22 mouse cellular contexts compared by ENCODE assay signal in the genomic region with DNA sequence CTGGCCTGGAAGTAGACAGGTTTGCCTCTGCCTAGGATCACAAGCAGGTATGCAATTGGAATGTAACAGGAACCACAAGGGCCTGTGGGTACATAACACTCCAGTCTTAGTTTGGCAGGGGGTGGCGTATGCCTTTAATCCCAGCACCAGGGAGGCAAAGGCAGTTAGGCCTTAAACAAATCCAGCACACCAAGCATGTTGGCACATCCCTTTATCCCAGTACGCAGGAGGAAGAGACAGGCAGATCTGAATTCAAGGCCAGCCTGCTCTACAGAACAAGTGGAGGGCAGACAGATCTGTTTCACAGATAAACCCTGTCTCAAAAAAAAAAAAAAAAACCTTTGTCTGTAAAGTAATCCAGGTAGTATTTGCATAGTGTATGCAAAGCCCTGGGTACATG. TPM values are rescaled to one million over a fixed set of nuclear protein-coding genes. Genes with fewer than 3 reads are reported as not detected.
DNase-seq lines count a peak whose midpoint lies in the region; ATAC-seq lines count a peak whose summit lies in the region.
"Had no signal": no experiment of that assay in that cellular context is flagged by ENCODE, and none has a peak within 500 bp of the region (broad histone marks: within the 10 kb centered on the region; RNA-seq: fewer than 3 reads in every experiment).

No protein-coding gene starts in this region.

- peaks cover 51% of the 10 kb centered on the region for H3K36me3 ChIP-seq in embryonic facial prominence, embryonic 13.5 days
- peaks cover 71% of the 10 kb centered on the region for H3K36me3 ChIP-seq in embryonic facial prominence, embryonic 10.5 days (replicated peaks)
- peaks cover 58% of the 10 kb centered on the region for H3K36me3 ChIP-seq in midbrain, embryonic 13.5 days
- peaks cover 74% of the 10 kb centered on the region for H3K36me3 ChIP-seq in midbrain, embryonic 10.5 days

- no peak overlapping the region for H3K27ac ChIP-seq in embryonic facial prominence, embryonic 13.5 days
- H3K27ac ChIP-seq in embryonic facial prominence, embryonic 10.5 days (replicated peaks): no peak overlapping the region
- no peak overlapping the region for H3K27ac ChIP-seq in midbrain, embryonic 13.5 days
- H3K27ac ChIP-seq in midbrain, embryonic 10.5 days (replicated peaks): no peak overlapping the region
- H3K27ac ChIP-seq: embryonic facial prominence, embryonic 15.5 days; forebrain, embryonic 10.5 days; hindbrain, embryonic 14.5 days; limb, embryonic 15.5 days; neural tube, embryonic 13.5 days; stomach, postnatal 0 days had no signal

- H3K27me3 ChIP-seq in embryonic facial prominence, embryonic 13.5 days: no peaks in the 10 kb centered on the region
- H3K27me3 ChIP-seq in embryonic facial prominence, embryonic 10.5 days (replicated peaks; ENCODE audit: low read depth, poor library complexity, severe bottlenecking): no peaks in the 10 kb centered on the region
- no peaks in the 10 kb centered on the region for H3K27me3 ChIP-seq in midbrain, embryonic 13.5 days
- H3K27me3 ChIP-seq in midbrain, embryonic 10.5 days (ENCODE audit: low read depth, poor library complexity, severe bottlenecking): no peaks in the 10 kb centered on the region
- H3K27me3 ChIP-seq: embryonic facial prominence, embryonic 15.5 days; limb, embryonic 15.5 days; neural tube, embryonic 13.5 days had no signal

- no peaks in the 10 kb centered on the region for H3K9me3 ChIP-seq in embryonic facial prominence, embryonic 13.5 days
- H3K9me3 ChIP-seq in embryonic facial prominence, embryonic 10.5 days: no peaks in the 10 kb centered on the region
- H3K9me3 ChIP-seq in midbrain, embryonic 13.5 days: no peaks in the 10 kb centered on the region
- H3K9me3 ChIP-seq in midbrain, embryonic 10.5 days (replicated peaks): no peaks in the 10 kb centered on the region
- H3K9me3 ChIP-seq: embryonic facial prominence, embryonic 15.5 days; forebrain, embryonic 10.5 days; G1E; limb, embryonic 15.5 days; neural tube, embryonic 13.5 days had no signal

- H3K9ac ChIP-seq in embryonic facial prominence, embryonic 13.5 days: no peak overlapping the region
- H3K9ac ChIP-seq in midbrain, embryonic 13.5 days (replicated peaks): 0 out of 2 replicates have a peak overlapping the region, but pooled peaks have one; percentile 19
- H3K9ac ChIP-seq: embryonic facial prominence, embryonic 15.5 days; forebrain, postnatal 0 days; hindbrain, embryonic 14.5 days; limb, embryonic 15.5 days; neural tube, embryonic 13.5 days had no signal

- no peak overlapping the region for H3K4me3 ChIP-seq in embryonic facial prominence, embryonic 13.5 days
- no peak overlapping the region for H3K4me3 ChIP-seq in embryonic facial prominence, embryonic 10.5 days
- no peak overlapping the region for H3K4me3 ChIP-seq in midbrain, embryonic 13.5 days (replicated peaks)
- no peak overlapping the region for H3K4me3 ChIP-seq in midbrain, embryonic 10.5 days
- H3K4me3 ChIP-seq: embryonic facial prominence, embryonic 15.5 days; forebrain, embryonic 10.5 days; limb, embryonic 15.5 days; neural tube, embryonic 13.5 days had no signal

- no peak overlapping the region for H3K4me2 ChIP-seq in embryonic facial prominence, embryonic 13.5 days
- no peak overlapping the region for H3K4me2 ChIP-seq in midbrain, embryonic 13.5 days (replicated peaks)
- H3K4me2 ChIP-seq: embryonic facial prominence, embryonic 15.5 days; hindbrain, embryonic 14.5 days; limb, embryonic 15.5 days; neural tube, embryonic 13.5 days had no signal

- ATAC-seq in embryonic facial prominence, embryonic 13.5 days (ENCODE audit: insufficient number of reproducible peaks, insufficient read depth, low FRiP score, low TSS enrichment, low read depth): 0 out of 2 replicates have a peak, but pooled peaks have one; percentile 38
- no peak for ATAC-seq in midbrain, embryonic 13.5 days
- ATAC-seq: CD4-positive, CD25-positive, alpha-beta regulatory T cell, adult 4 months; forebrain, postnatal 0 days had no signal

- no peak for DNase-seq in embryonic facial prominence, embryonic 10.5 days (ENCODE audit: low spot score)
- peak; percentile 18 for DNase-seq in kidney, postnatal 14 days
- DNase-seq in kidney, adult 11 months: no peak
- no peak for DNase-seq in midbrain, embryonic 10.5 days (ENCODE audit: low spot score)
- DNase-seq in embryo, embryonic 10.5 days (ENCODE audit: low spot score): no peak
- DNase-seq in right cerebral cortex, adult 18-20 months: no peak
- DNase-seq: adrenal gland, adult 8-10 months; cerebellum, adult 8-10 months; forebrain, postnatal 0 days; heart, postnatal 36 days; kidney, adult 9 months; kidney, postnatal 36 days had no signal

- peaks cover 22% of the 10 kb centered on the region for H3K4me1 ChIP-seq in embryonic facial prominence, embryonic 13.5 days
- peaks cover 18% of the 10 kb centered on the region for H3K4me1 ChIP-seq in embryonic facial prominence, embryonic 10.5 days
- H3K4me1 ChIP-seq in midbrain, embryonic 13.5 days (replicated peaks): peaks cover 25% of the 10 kb centered on the region
- peaks cover 23% of the 10 kb centered on the region for H3K4me1 ChIP-seq in midbrain, embryonic 10.5 days

- WGBS in embryonic facial prominence, embryonic 13.5 days: 73% methylated on average over 2 of the region's 2 CpGs
- 88% methylated on average over 2 of the region's 2 CpGs for WGBS in embryonic facial prominence, embryonic 10.5 days
- WGBS in midbrain, embryonic 13.5 days: 89% methylated on average over 2 of the region's 2 CpGs
- WGBS in midbrain, embryonic 10.5 days: 85% methylated on average over 2 of the region's 2 CpGs

RNA-seq across cellular contexts. Expression of a gene that starts 4.8 kb away (rescaled TPM):
- polyA plus RNA-seq in embryonic facial prominence, embryonic 13.5 days (2015; fragmentation: Nextera tagmentation; extraction: Ambion mirVana): 1,327 and 1,965 TPM in 2 replicates
- polyA plus RNA-seq in embryonic facial prominence, embryonic 10.5 days (2016; fragmentation: Nextera tagmentation; extraction: Ambion mirVana): 1,048 and 1,124 TPM in 2 replicates
- 1,033 and 1,129 TPM in 2 replicates for polyA plus RNA-seq in midbrain, embryonic 13.5 days (2015; fragmentation: Nextera tagmentation; extraction: Ambion mirVana)
- polyA plus RNA-seq in midbrain, embryonic 10.5 days (2016; fragmentation: Nextera tagmentation; extraction: Ambion mirVana): 1,039 and 1,132 TPM in 2 replicates

RNA-seq across cellular contexts. Expression of a gene that starts 4.8 kb away (rescaled TPM):
- 35.4 and 38.9 TPM in 2 replicates for polyA plus RNA-seq in embryonic facial prominence, embryonic 13.5 days (2015; fragmentation: Nextera tagmentation; extraction: Ambion mirVana)
- polyA plus RNA-seq in embryonic facial prominence, embryonic 10.5 days (2016; fragmentation: Nextera tagmentation; extraction: Ambion mirVana): 25.4 and 25.5 TPM in 2 replicates
- polyA plus RNA-seq in midbrain, embryonic 13.5 days (2015; fragmentation: Nextera tagmentation; extraction: Ambion mirVana): 19.9 and 25.6 TPM in 2 replicates
- 25.8 and 26.8 TPM in 2 replicates for polyA plus RNA-seq in midbrain, embryonic 10.5 days (2016; fragmentation: Nextera tagmentation; extraction: Ambion mirVana)

RNA-seq across cellular contexts. Expression of a gene that starts 22.7 kb away (rescaled TPM):
- 107 and 113 TPM in 2 replicates for polyA plus RNA-seq in embryonic facial prominence, embryonic 13.5 days (2015; fragmentation: Nextera tagmentation; extraction: Ambion mirVana)
- 79.3 and 81.4 TPM in 2 replicates for polyA plus RNA-seq in embryonic facial prominence, embryonic 10.5 days (2016; fragmentation: Nextera tagmentation; extraction: Ambion mirVana)
- polyA plus RNA-seq in midbrain, embryonic 13.5 days (2015; fragmentation: Nextera tagmentation; extraction: Ambion mirVana): 90.2 and 97.6 TPM in 2 replicates
- polyA plus RNA-seq in midbrain, embryonic 10.5 days (2016; fragmentation: Nextera tagmentation; extraction: Ambion mirVana): 93.6 and 96.3 TPM in 2 replicates

RNA-seq across cellular contexts. Expression of a gene that starts 34.6 kb away (rescaled TPM):
- 8.9 and 9.1 TPM in 2 replicates for polyA plus RNA-seq in embryonic facial prominence, embryonic 13.5 days (2015; fragmentation: Nextera tagmentation; extraction: Ambion mirVana)
- 4.2 and 6.1 TPM in 2 replicates for polyA plus RNA-seq in embryonic facial prominence, embryonic 10.5 days (2016; fragmentation: Nextera tagmentation; extraction: Ambion mirVana)
- polyA plus RNA-seq in midbrain, embryonic 13.5 days (2015; fragmentation: Nextera tagmentation; extraction: Ambion mirVana): 3.3 and 3.4 TPM in 2 replicates
- 4.6 and 4.9 TPM in 2 replicates for polyA plus RNA-seq in midbrain, embryonic 10.5 days (2016; fragmentation: Nextera tagmentation; extraction: Ambion mirVana)
- polyA plus RNA-seq: G1E had no signal

RNA-seq across cellular contexts. Expression of a gene that starts 39.3 kb away (rescaled TPM):
- 86.2 and 92.6 TPM in 2 replicates for polyA plus RNA-seq in embryonic facial prominence, embryonic 13.5 days (2015; fragmentation: Nextera tagmentation; extraction: Ambion mirVana)
- polyA plus RNA-seq in embryonic facial prominence, embryonic 10.5 days (2016; fragmentation: Nextera tagmentation; extraction: Ambion mirVana): 60.9 and 64.2 TPM in 2 replicates
- 57.0 and 60.9 TPM in 2 replicates for polyA plus RNA-seq in midbrain, embryonic 13.5 days (2015; fragmentation: Nextera tagmentation; extraction: Ambion mirVana)
- polyA plus RNA-seq in midbrain, embryonic 10.5 days (2016; fragmentation: Nextera tagmentation; extraction: Ambion mirVana): 69.6 and 81.8 TPM in 2 replicates
